Mouse (Mus musculus): Measurements from ENCODE around the gene 1700015F17Rik.

1700015F17Rik gene

DNA sequence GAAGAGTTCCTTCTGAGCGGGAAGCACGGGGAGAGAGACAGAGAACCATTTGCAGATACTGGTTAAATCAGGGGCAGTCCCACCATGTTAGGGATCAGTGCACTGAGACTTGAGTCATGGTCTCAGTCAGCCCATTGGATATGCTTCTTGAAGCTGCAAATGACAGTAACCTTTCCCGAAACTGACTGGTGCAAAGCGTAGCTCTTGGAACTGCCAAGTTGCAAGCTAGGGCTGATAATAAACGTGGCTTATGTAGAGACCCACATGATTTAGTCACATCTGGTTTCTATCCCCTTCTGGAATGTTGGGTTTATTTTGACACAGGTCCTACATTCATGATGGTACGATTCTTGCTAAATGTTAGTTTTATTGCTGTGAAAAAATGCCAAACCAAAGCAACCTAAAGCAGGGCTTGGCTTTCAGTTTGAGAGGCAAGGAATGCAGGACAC lies 55.2 kb downstream of the 1700015F17Rik start:
- no peak for DNase-seq (ENCODE audit: low spot score in 2 of 2)

DNA sequence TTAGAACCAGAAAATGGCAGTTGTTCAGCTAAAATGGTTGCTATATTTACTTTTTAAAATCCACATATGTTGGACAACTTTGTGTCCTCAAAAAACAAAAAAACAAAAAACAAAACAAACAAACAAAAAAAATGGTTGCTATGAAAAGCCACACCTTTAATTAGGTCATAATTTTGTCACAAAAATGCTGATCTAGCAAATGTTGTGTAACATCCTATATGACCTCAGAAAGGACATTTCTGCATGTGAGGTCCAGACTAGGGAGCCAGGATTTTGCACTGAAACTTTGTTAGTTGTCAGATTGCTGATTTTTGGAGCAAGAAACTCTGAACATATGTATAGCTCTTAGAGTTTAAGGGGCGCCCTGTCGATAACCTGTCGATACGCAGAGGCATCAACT lies 55.9 kb downstream of the 1700015F17Rik start:
- DNase-seq (ENCODE audit: low spot score in 2 of 2), result no peak

DNA sequence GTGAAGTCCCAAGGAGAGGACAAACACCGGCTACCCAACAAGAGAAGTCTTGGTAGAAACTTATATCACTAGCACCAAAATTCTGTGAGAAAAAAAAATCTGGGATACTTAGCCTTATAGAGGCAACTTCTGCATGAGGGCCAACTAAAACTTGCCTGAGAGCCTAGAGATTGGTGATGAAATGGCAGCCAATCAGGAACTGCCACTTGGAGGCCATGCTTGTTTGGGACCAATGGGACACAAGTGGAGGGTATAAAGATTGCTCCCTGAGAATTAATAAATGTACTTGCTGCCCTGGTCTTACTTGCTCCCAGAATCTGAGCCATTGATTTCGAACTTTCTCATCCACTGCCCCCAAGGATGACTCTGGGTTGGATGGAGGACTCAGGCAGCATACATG lies 57.5 kb downstream of the 1700015F17Rik start:
- no peak for DNase-seq (ENCODE audit: low spot score in 2 of 2)

DNA sequence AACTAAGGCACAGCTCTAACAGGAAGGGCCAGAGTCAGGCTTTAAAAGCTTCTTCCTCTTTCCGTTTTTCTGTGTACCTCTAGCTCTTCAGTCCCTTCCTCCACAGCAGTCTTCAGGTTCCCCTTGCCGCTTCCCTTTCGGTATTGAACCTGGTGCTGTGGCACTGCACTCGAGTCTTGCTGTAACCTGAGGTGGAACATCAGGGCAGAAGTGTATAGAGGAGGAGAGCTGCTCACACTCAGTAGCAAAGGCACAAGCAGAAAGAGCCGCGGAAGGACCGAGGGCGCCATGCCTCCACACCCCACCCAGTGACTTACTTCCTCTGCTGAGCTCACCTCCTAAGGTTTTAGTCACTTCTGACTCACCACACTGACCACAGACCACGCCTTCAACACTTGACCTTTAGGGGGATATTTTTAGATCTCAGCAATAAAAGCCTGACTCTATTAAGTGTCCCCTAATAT lies 58.9 kb downstream of the 1700015F17Rik start, which contains the start of gene Cdk14:
TSS of gene Cdk14 (minus strand) at position 321 of the 464 bp plus-strand sequence.
- no peak for DNase-seq (ENCODE audit: low spot score in 2 of 2)

DNA sequence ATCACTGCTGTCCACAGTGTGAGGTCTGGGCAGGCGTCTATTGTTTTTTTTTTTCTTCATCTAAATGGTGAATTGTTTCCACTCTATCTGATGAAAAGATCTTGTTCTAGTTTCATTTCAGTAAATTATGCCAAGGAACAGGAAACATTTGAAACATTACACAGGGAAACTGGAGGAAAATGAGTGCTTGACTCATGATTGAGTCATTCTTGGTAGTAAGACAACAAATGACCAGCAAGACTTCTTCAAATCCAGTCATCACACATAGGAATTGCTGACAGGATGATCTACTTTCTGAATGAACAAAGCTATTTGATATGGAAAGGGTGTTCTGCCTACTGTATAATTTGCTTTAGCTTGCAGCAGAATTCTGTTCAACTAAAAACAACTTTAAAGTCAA lies 59.7 kb downstream of the 1700015F17Rik start:
- no peak for DNase-seq (ENCODE audit: low spot score in 2 of 2)

DNA sequence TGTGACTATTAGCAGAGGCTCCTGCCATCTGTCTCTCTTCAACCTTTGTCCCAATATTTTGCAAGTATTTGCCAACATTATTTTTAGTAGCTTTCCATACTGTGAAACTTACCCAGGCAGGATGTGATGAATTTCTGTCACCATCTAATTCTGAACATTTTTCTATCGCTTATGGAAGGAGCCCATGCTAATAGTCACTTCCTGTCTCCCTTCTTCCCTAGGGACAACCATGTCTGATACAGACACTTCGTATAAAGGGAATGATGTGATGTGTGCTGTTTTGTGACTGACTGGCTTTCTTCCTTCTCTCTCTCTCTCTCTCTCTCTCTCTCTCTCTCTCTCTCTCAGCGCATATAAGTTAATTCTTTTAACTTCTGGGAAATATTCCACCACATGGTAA lies 64.1 kb downstream of the 1700015F17Rik start:
- DNase-seq (ENCODE audit: low spot score in 2 of 2), result no peak

DNA sequence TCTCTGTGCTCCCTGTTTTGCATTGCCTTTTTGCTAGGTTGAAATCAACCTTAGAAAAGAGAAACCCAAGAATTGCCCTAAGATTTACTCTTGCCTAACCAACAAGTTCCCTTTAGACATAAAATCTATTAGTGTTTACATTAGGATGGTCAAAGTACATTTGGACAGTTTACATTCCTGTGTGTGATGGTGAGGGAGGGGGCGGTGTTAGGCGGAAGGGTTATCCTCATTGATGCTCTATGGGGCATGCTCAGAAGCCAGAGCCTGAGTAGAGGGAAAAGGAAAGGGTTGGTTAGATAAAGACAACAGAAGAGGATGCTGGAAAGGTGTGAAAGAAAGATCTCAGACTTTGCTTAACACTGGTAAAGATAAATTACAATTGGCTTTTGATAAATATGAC lies 67.1 kb downstream of the 1700015F17Rik start:
- DNase-seq (ENCODE audit: low spot score in 2 of 2), result no peak

DNA sequence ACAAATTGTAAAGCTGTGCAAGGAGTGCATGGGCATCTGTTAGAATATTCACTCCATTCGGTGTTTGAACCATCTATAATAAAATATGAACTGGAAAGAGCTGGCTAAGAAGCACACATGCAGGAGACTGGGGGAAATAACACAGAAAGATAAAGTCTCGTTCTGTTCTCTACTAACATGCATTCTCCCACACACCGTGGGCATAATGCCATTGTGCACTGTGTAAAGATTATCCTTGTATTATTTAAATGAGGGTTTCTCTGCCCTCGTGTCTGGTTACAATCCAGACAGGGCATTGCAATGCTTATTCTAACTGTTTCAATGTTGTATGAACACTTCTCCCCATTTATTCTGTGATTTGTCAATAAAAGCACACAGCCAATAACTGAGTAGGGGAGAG lies 77.0 kb downstream of the 1700015F17Rik start:
- no peak for DNase-seq (ENCODE audit: low spot score in 2 of 2)

DNA sequence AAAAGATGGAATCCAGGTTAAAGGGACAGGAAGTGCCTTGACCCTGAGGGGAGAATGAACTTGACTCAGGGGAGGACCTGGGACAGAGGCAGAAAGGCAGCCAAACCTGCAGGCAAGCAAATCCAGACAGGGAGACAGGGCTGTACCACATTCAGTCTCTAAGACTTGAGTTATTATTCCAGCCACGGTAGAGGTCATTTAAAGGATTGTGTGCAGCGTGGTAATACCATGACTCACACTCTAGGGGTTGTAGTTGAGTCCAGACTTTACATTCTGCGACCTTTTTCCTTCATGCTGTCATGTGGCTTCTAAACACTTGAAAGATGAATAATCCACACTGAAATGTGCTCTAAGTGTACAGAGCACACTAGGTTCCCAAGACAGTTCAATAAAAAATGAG lies 86.2 kb downstream of the 1700015F17Rik start:
- DNase-seq (ENCODE audit: low spot score in 2 of 2), result no peak
